Mouse (Mus musculus): ENCODE measurements around the gene Nt5dc2. TPM values are rescaled to one million over a fixed set of nuclear protein-coding genes. Genes with fewer than 3 reads are reported as not detected.

The Nt5dc2 gene
- polyA plus RNA-seq, 1 experiment from 2014 or later, result 569 TPM

GRCm38 (mm10) chr14:31160196-31161150 lies 29.6 kb downstream of the Nt5dc2 start:
- no peaks in the 10 kb centered on the region for H3K27me3 ChIP-seq (ENCODE audit: control insufficient read depth, insufficient read depth, low read length)
- H3K4me1 ChIP-seq (ENCODE audit: control insufficient read depth, insufficient read depth, low read length), result peaks cover under 1% of the 10 kb centered on the region; the same call in 1 of the 2 replicates
- no peak overlapping the region for H3K4me2 ChIP-seq (ENCODE audit: low read depth, severe bottlenecking)
- H3K9ac ChIP-seq (ENCODE audit: low read length), result no peak overlapping the region
- ATAC-seq (ENCODE audit: insufficient number of reproducible peaks, low FRiP score, low TSS enrichment, low read depth) (no peak), DNase-seq (ENCODE audit: low spot score) (no peak)
- WGBS, result 86% methylated on average over 27 of the region's 27 CpGs
- no peak overlapping the region for H3K4me3 ChIP-seq (ENCODE audit: low read depth, low read length)
- H3K9me3 ChIP-seq (ENCODE audit: control insufficient read depth, low read length), result no peaks in the 10 kb centered on the region
- no peak overlapping the region for H3K27ac ChIP-seq (replicated peaks; ENCODE audit: low read depth, low read length)
- H3K36me3 ChIP-seq (ENCODE audit: control insufficient read depth, insufficient read depth, low read length), result no peaks in the 10 kb centered on the region

- H3K36me3 ChIP-seq (ENCODE audit: control insufficient read depth, insufficient read depth, low read length), result no peaks in the 10 kb centered on the region
- H3K4me1 ChIP-seq (ENCODE audit: control insufficient read depth, insufficient read depth, low read length), result peaks cover 2% of the 10 kb centered on the region; the same call in 1 of the 2 replicates
- no peaks in the 10 kb centered on the region for H3K9me3 ChIP-seq (ENCODE audit: control insufficient read depth, low read length)
- DNase-seq (ENCODE audit: low spot score), result no peak
- no peak overlapping the region for H3K9ac ChIP-seq (ENCODE audit: low read length)
- no peak for ATAC-seq (ENCODE audit: insufficient number of reproducible peaks, low FRiP score, low TSS enrichment, low read depth)
- H3K4me3 ChIP-seq (ENCODE audit: low read depth, low read length), result no peak overlapping the region
- no peak overlapping the region for H3K4me2 ChIP-seq (ENCODE audit: low read depth, severe bottlenecking)
- WGBS, result 94% methylated on average over 7 of the region's 7 CpGs
- H3K27ac ChIP-seq (replicated peaks; ENCODE audit: low read depth, low read length), result no peak overlapping the region
- H3K27me3 ChIP-seq (ENCODE audit: control insufficient read depth, insufficient read depth, low read length), result no peaks in the 10 kb centered on the region
Observed at GRCm38 (mm10) chr14:31161191-31161590, 30.3 kb downstream of the Nt5dc2 start.

- no peak overlapping the region for H3K27ac ChIP-seq (replicated peaks; ENCODE audit: low read depth, low read length)
- no peaks in the 10 kb centered on the region for H3K27me3 ChIP-seq (ENCODE audit: control insufficient read depth, insufficient read depth, low read length)
- H3K9me3 ChIP-seq (ENCODE audit: control insufficient read depth, low read length), result no peaks in the 10 kb centered on the region
- H3K4me1 ChIP-seq (ENCODE audit: control insufficient read depth, insufficient read depth, low read length), result peaks cover 2% of the 10 kb centered on the region; the same call in 1 of the 2 replicates
- DNase-seq (ENCODE audit: low spot score), result no peak
- H3K4me3 ChIP-seq (ENCODE audit: low read depth, low read length), result no peak overlapping the region
- H3K36me3 ChIP-seq (ENCODE audit: control insufficient read depth, insufficient read depth, low read length), result no peaks in the 10 kb centered on the region
- ATAC-seq (ENCODE audit: insufficient number of reproducible peaks, low FRiP score, low TSS enrichment, low read depth), result no peak
- H3K4me2 ChIP-seq (ENCODE audit: low read depth, severe bottlenecking), result no peak overlapping the region
- H3K9ac ChIP-seq (ENCODE audit: low read length), result no peak overlapping the region
- WGBS, result 82% methylated on average over 10 of the region's 10 CpGs
Observed at GRCm38 (mm10) chr14:31161638-31162037, 30.8 kb downstream of the Nt5dc2 start.

GRCm38 (mm10) chr14:31164067-31164466 lies 33.2 kb downstream of the Nt5dc2 start:
- no peak overlapping the region for H3K27ac ChIP-seq (replicated peaks; ENCODE audit: low read depth, low read length)
- WGBS, result 80% methylated on average over 8 of the region's 8 CpGs

GRCm38 (mm10) chr14:31165010-31165409 lies 34.2 kb downstream of the Nt5dc2 start:
- ATAC-seq (ENCODE audit: insufficient number of reproducible peaks, low FRiP score, low TSS enrichment, low read depth), result no peak
- DNase-seq (ENCODE audit: low spot score), result no peak
- no peaks in the 10 kb centered on the region for H3K9me3 ChIP-seq (ENCODE audit: control insufficient read depth, low read length)
- no peak overlapping the region for H3K27ac ChIP-seq (replicated peaks; ENCODE audit: low read depth, low read length)
- WGBS, result 63% methylated on average over 2 of the region's 2 CpGs
- no peak overlapping the region for H3K9ac ChIP-seq (ENCODE audit: low read length)
- H3K36me3 ChIP-seq (ENCODE audit: control insufficient read depth, insufficient read depth, low read length), result no peaks in the 10 kb centered on the region
- H3K27me3 ChIP-seq (ENCODE audit: control insufficient read depth, insufficient read depth, low read length), result no peaks in the 10 kb centered on the region
- H3K4me1 ChIP-seq (ENCODE audit: control insufficient read depth, insufficient read depth, low read length), result peaks cover 2% of the 10 kb centered on the region; the same call in 1 of the 2 replicates
- no peak overlapping the region for H3K4me3 ChIP-seq (ENCODE audit: low read depth, low read length)
- H3K4me2 ChIP-seq (ENCODE audit: low read depth, severe bottlenecking), result no peak overlapping the region

More at GRCm38 (mm10) chr14:31164067-31164466, 33.2 kb downstream of the Nt5dc2 start:
- Histone ChIP-seq H3K9me3 (ENCODE audit: control insufficient read depth, low read length) (no peaks in the 10 kb centered on the region), H3K4me2 (ENCODE audit: low read depth, severe bottlenecking) (no peak overlapping the region), H3K27me3 (ENCODE audit: control insufficient read depth, insufficient read depth, low read length) (no peaks in the 10 kb centered on the region), H3K36me3 (ENCODE audit: control insufficient read depth, insufficient read depth, low read length) (no peaks in the 10 kb centered on the region), H3K4me1 (ENCODE audit: control insufficient read depth, insufficient read depth, low read length) (peaks cover 2% of the 10 kb centered on the region; the same call in 1 of the 2 replicates), H3K9ac (ENCODE audit: low read length) (no peak overlapping the region), H3K4me3 (ENCODE audit: low read depth, low read length) (no peak overlapping the region)
- ATAC-seq (ENCODE audit: insufficient number of reproducible peaks, low FRiP score, low TSS enrichment, low read depth), result no peak
- DNase-seq (ENCODE audit: low spot score), result no peak

GRCm38 (mm10) chr14:31165458-31165857 lies 34.6 kb downstream of the Nt5dc2 start:
- DNase-seq (ENCODE audit: low spot score), result no peak
- no peaks in the 10 kb centered on the region for H3K9me3 ChIP-seq (ENCODE audit: control insufficient read depth, low read length)
- H3K27me3 ChIP-seq (ENCODE audit: control insufficient read depth, insufficient read depth, low read length), result no peaks in the 10 kb centered on the region
- no peak overlapping the region for H3K9ac ChIP-seq (ENCODE audit: low read length)
- no peak overlapping the region for H3K4me3 ChIP-seq (ENCODE audit: low read depth, low read length)
- no peak overlapping the region for H3K27ac ChIP-seq (replicated peaks; ENCODE audit: low read depth, low read length)
- peaks cover under 1% of the 10 kb centered on the region; the same call in 1 of the 2 replicates for H3K36me3 ChIP-seq (ENCODE audit: control insufficient read depth, insufficient read depth, low read length)
- 71% methylated on average over 7 of the region's 7 CpGs for WGBS
- H3K4me2 ChIP-seq (ENCODE audit: low read depth, severe bottlenecking), result no peak overlapping the region
- ATAC-seq (ENCODE audit: insufficient number of reproducible peaks, low FRiP score, low TSS enrichment, low read depth), result no peak
- H3K4me1 ChIP-seq (ENCODE audit: control insufficient read depth, insufficient read depth, low read length), result peaks cover 2% of the 10 kb centered on the region; the same call in 1 of the 2 replicates

- H3K27me3 ChIP-seq (ENCODE audit: control insufficient read depth, insufficient read depth, low read length), result no peaks in the 10 kb centered on the region
- DNase-seq (ENCODE audit: low spot score), result no peak
- H3K4me2 ChIP-seq (ENCODE audit: low read depth, severe bottlenecking), result no peak overlapping the region
- H3K4me1 ChIP-seq (ENCODE audit: control insufficient read depth, insufficient read depth, low read length), result peaks cover 2% of the 10 kb centered on the region; the same call in 1 of the 2 replicates
- no peaks in the 10 kb centered on the region for H3K9me3 ChIP-seq (ENCODE audit: control insufficient read depth, low read length)
- peaks cover 6% of the 10 kb centered on the region for H3K36me3 ChIP-seq (ENCODE audit: control insufficient read depth, insufficient read depth, low read length)
- WGBS, result 57% methylated on average over 10 of the region's 10 CpGs
- H3K27ac ChIP-seq (replicated peaks; ENCODE audit: low read depth, low read length), result no peak overlapping the region
- ATAC-seq (ENCODE audit: insufficient number of reproducible peaks, low FRiP score, low TSS enrichment, low read depth), result no peak
- H3K4me3 ChIP-seq (ENCODE audit: low read depth, low read length), result no peak overlapping the region
- H3K9ac ChIP-seq (ENCODE audit: low read length), result no peak overlapping the region
Observed at GRCm38 (mm10) chr14:31165991-31166630, 35.3 kb downstream of the Nt5dc2 start.

GRCm38 (mm10) chr14:31166827-31167226 lies 36.0 kb downstream of the Nt5dc2 start:
- ATAC-seq (ENCODE audit: insufficient number of reproducible peaks, low FRiP score, low TSS enrichment, low read depth), result no peak
- no peak overlapping the region for H3K4me3 ChIP-seq (ENCODE audit: low read depth, low read length)
- H3K27ac ChIP-seq (replicated peaks; ENCODE audit: low read depth, low read length), result no peak overlapping the region
- WGBS, result 72% methylated on average over 9 of the region's 9 CpGs
- DNase-seq (ENCODE audit: low spot score), result no peak
- H3K36me3 ChIP-seq (ENCODE audit: control insufficient read depth, insufficient read depth, low read length), result peaks cover 13% of the 10 kb centered on the region
- H3K4me2 ChIP-seq (ENCODE audit: low read depth, severe bottlenecking), result no peak overlapping the region
- no peak overlapping the region for H3K9ac ChIP-seq (ENCODE audit: low read length)
- H3K27me3 ChIP-seq (ENCODE audit: control insufficient read depth, insufficient read depth, low read length), result no peaks in the 10 kb centered on the region
- peaks cover 2% of the 10 kb centered on the region; the same call in 1 of the 2 replicates for H3K4me1 ChIP-seq (ENCODE audit: control insufficient read depth, insufficient read depth, low read length)
- H3K9me3 ChIP-seq (ENCODE audit: control insufficient read depth, low read length), result no peaks in the 10 kb centered on the region

Data from limb, embryonic 11.5 days (tissue).